Mouse (Mus musculus) layer of hippocampus, adult 2 months (tissue): ENCODE data around the gene Btnl2. TPM values are rescaled to one million over a fixed set of nuclear protein-coding genes. Genes with fewer than 3 reads are reported as not detected.

Source experiments
- DNase-seq, 2 experiments: peaks; one replicate each; pipeline ENCODE4 v3.0.0; 2022; ENCODE audit warnings: low spot score in 2 of 2
- H3K27ac ChIP-seq: fragments of 200-600 bp; 2 replicates; pipeline ENCODE4 v1.8.1; 2022
- H3K4me3 ChIP-seq: fragments of 200-600 bp; 2 replicates; pipeline ENCODE4 v1.8.1; 2022; ENCODE audit warnings: mild to moderate bottlenecking
- CTCF ChIP-seq: fragments of 200-600 bp; conservative IDR thresholded peaks from 2 replicates; pipeline ENCODE4 v1.8.1; 2022; ENCODE audit warnings: antibody characterized with exemption, mild to moderate bottlenecking, moderate library complexity
- total RNA-seq, 2 experiments: library from RNA; stranded (reverse); gene quantifications; 2 replicates each; pipeline ENCODE4 v1.2.3; 2021

Btnl2 gene
- total RNA-seq, 2 experiments from 2014 or later, result 0.51 to 0.76 TPM

GRCm38 (mm10) chr17:34325436-34325835, 29.2 kb upstream of the Btnl2 start, which contains the start of gene H2-Eb2:
H2-Eb2 (plus strand) TSS chr17:34325665.
- no peak for DNase-seq
- no peak for TF ChIP-seq CTCF
- Histone ChIP-seq H3K4me3 (no peak within 1 kb of the TSS), H3K27ac (no peak within 1 kb of the TSS)

GRCm38 (mm10) chr17:34326373-34326772, 28.2 kb upstream of the Btnl2 start:
- Histone ChIP-seq H3K27ac (no peak overlapping the region), H3K4me3 (no peak overlapping the region)
- no peak for DNase-seq
- TF ChIP-seq CTCF, result no peak

- DNase-seq, result no peak
Observed at GRCm38 (mm10) chr17:34329807-34330206, 24.8 kb upstream of the Btnl2 start.

GRCm38 (mm10) chr17:34331200-34331599, 23.4 kb upstream of the Btnl2 start:
- no peak for DNase-seq
- Histone ChIP-seq H3K4me3 (no peak overlapping the region), H3K27ac (no peak overlapping the region)
- no peak for TF ChIP-seq CTCF

More at GRCm38 (mm10) chr17:34329807-34330206, 24.8 kb upstream of the Btnl2 start:
- H3K4me3 ChIP-seq, result no peak overlapping the region
- TF ChIP-seq CTCF, result no peak
- no peak overlapping the region for H3K27ac ChIP-seq

DNA sequence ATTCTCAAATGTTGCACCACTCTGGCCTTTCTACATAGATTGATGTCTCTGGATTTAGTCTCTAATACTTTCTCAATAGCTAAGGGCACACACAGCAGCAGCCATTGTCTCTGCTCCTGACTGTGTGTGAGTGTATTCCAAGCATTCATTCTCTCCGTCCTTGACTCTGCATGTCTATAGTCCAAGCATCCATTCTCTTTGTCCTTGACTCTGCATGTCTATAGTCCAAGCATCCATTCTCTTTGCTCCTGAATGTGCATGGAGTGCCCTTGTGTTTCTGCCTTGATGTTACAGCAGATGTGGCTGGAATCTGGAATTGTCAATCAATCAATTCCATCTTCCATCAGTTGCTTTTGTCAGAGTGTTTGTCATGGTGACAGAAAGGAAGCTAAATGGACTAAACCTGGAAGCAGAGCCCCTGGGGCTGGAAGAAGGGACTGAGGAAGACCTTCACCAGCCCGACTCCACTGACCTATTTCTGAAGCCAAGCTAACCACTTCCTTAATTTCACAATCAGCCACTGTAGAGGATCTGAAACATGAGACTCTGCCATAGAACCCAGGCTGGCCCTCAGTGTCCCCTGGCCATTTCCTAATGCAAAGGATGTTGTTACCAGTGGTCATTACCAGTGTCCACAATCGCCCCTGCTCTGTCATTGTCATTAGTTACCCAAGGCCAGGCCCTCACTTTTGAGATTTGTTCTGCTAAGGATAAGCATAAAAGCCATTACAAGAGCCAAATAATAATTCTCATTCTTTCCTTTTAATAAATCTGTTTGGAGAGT, 13.8 kb upstream of the Btnl2 start:
- Histone ChIP-seq H3K4me3 (no peak overlapping the region), H3K27ac (no peak overlapping the region)
- DNase-seq, result no peak
- no peak for TF ChIP-seq CTCF

DNA sequence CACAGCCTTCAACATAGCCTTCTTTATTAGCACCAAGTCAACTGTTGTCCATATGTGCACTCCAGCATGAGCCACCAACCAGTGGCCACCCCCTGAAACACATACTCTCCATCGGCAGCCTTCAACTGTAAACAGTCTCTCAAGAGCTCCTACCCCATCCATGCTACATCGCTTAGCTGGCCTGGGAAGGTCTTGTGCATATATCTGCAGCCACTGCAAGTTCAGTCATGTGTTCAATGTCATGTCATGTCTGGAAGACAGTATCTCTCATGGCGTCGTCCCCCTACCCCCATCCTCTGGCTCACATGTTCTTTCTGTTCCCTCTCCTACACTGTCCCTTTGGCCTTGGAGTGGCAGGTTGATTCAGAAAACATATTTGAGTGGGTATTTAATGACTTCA, 9.7 kb upstream of the Btnl2 start:
- Histone ChIP-seq H3K4me3 (no peak overlapping the region), H3K27ac (no peak overlapping the region)
- DNase-seq, result no peak
- TF ChIP-seq CTCF, result no peak

- H3K4me3 ChIP-seq, result no peak overlapping the region
- no peak for TF ChIP-seq CTCF
- DNase-seq, result no peak
- H3K27ac ChIP-seq, result no peak overlapping the region
Observed at GRCm38 (mm10) chr17:34345486-34345885, 9.1 kb upstream of the Btnl2 start.

DNA sequence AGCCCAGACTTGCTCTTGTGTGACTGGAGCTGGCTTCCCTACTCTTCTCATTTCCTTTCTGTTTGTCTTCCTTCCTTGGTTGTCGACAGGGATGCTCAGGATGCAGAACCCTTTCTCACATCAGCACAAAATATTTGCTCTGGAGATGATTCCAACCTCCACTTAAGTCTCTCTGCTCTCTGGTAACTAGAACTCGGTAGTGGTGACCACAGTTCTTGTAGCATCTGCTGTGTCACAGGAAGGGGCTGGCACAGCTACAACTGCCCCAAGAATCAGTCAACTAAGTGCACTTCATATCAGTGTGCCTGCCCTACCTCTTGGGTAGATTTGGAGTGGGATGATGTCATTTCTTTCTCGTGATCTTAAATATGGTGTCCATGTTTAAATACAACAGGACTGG, 8.6 kb upstream of the Btnl2 start:
- TF ChIP-seq CTCF, result no peak
- Histone ChIP-seq H3K4me3 (no peak overlapping the region), H3K27ac (no peak overlapping the region)
- DNase-seq, result no peak

- Histone ChIP-seq H3K27ac (0 out of 2 replicates have a peak overlapping the region, but pooled peaks have one; percentile 14), H3K4me3 (no peak overlapping the region)
- peak; percentile 54 to 55 for DNase-seq
- no peak for TF ChIP-seq CTCF
Observed at GRCm38 (mm10) chr17:34347606-34348308, 6.9 kb upstream of the Btnl2 start.

- peak; percentile 70 to 87 for DNase-seq
- H3K27ac ChIP-seq, result no peak overlapping the region
- peak; percentile 96 for TF ChIP-seq CTCF
- H3K4me3 ChIP-seq, result no peak overlapping the region
Observed at GRCm38 (mm10) chr17:34349429-34349828, 5.2 kb upstream of the Btnl2 start.

- Histone ChIP-seq H3K4me3 (no peak overlapping the region), H3K27ac (no peak overlapping the region)
- DNase-seq, result no peak
- no peak for TF ChIP-seq CTCF
Observed at GRCm38 (mm10) chr17:34354940-34355339, 318 bp downstream of the Btnl2 start.

DNA sequence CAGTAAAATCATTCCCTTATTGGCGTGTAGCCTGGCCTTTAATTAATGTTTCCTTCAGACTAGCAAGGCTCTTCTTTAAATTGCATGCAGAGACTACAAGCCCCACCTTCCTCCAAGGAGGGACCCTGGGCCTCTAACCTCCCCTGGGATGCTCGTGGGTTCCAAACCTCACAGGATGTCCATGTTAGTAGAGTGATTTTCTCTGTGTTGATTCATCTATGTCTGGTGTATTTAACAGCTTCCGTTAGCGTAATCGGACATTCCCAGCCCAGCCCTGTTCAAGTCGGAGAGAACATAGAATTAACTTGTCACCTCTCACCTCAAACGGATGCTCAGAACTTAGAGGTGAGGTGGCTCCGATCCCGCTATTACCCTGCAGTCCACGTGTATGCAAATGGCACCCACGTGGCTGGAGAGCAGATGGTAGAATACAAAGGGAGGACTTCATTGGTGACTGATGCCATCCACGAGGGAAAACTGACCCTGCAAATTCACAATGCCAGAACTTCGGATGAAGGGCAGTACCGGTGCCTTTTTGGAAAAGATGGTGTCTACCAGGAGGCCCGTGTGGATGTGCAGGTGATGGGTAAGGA, 8.4 kb downstream of the Btnl2 start:
- DNase-seq, result no peak
- no peak for TF ChIP-seq CTCF
- Histone ChIP-seq H3K27ac (no peak overlapping the region), H3K4me3 (no peak overlapping the region)

GRCm38 (mm10) chr17:34363676-34364310, 9.2 kb downstream of the Btnl2 start:
- no peak overlapping the region for H3K4me3 ChIP-seq
- H3K27ac ChIP-seq, result no peak overlapping the region
- DNase-seq, result no peak
- no peak for TF ChIP-seq CTCF
